Mouse (Mus musculus): ENCODE measurements at regions not wholly inside any gene's neighbourhood (a gene's known extent, or its start where the extent isn't known, plus 50 kb on each side); places are given as distances from the start of the nearest gene placed in this dataset.
A peak's percentile ranks its signal among the peaks of the same experiment; 100 is the strongest.

GRCm38 (mm10) chr8:12513042-12513441 is 59.8 kb upstream of the Spaca7 start:
- H3K9ac ChIP-seq (replicated peaks; ENCODE audit: low read depth): no peak overlapping the region
- 75% methylated on average over 9 of the region's 9 CpGs for WGBS
- no peaks in the 10 kb centered on the region for H3K36me3 ChIP-seq (ENCODE audit: insufficient read depth, low read length)
- no peak overlapping the region for H3K4me3 ChIP-seq (ENCODE audit: low read depth, low read length)
- H3K4me1 ChIP-seq (ENCODE audit: insufficient read depth, low read depth, low read length): no peaks in the 10 kb centered on the region
- DNase-seq (ENCODE audit: low spot score): no peak
- no peak overlapping the region for H3K4me2 ChIP-seq (replicated peaks; ENCODE audit: low read depth, low read length)
- no peaks in the 10 kb centered on the region for H3K9me3 ChIP-seq (ENCODE audit: low read length)
- ATAC-seq: no peak
- no peak overlapping the region for H3K27ac ChIP-seq (ENCODE audit: low read length)
- TF ChIP-seq CTCF (IDR thresholded peaks at IDR 0.05): no peak
- TF ChIP-seq EP300 (IDR thresholded peaks at IDR 0.05): no peak
- H3K27me3 ChIP-seq (replicated peaks; ENCODE audit: insufficient read depth, low read length): no peaks in the 10 kb centered on the region

GRCm38 (mm10) chr8:12514138-12514537 is 58.7 kb upstream of the Spaca7 start:
- ATAC-seq (peak; percentile 62), DNase-seq (ENCODE audit: low spot score) (peak; percentile 68)
- H3K9ac ChIP-seq (replicated peaks; ENCODE audit: low read depth): no peak overlapping the region
- no peaks in the 10 kb centered on the region for H3K36me3 ChIP-seq (ENCODE audit: insufficient read depth, low read length)
- WGBS: 51% methylated on average over 7 of the region's 7 CpGs
- no peaks in the 10 kb centered on the region for H3K4me1 ChIP-seq (ENCODE audit: insufficient read depth, low read depth, low read length)
- no peak overlapping the region for H3K4me3 ChIP-seq (ENCODE audit: low read depth, low read length)
- no peak overlapping the region for H3K27ac ChIP-seq (ENCODE audit: low read length)
- H3K9me3 ChIP-seq (ENCODE audit: low read length): no peaks in the 10 kb centered on the region
- H3K27me3 ChIP-seq (replicated peaks; ENCODE audit: insufficient read depth, low read length): no peaks in the 10 kb centered on the region
- TF ChIP-seq EP300 (IDR thresholded peaks at IDR 0.05) (no peak), CTCF (IDR thresholded peaks at IDR 0.05) (no peak)
- no peak overlapping the region for H3K4me2 ChIP-seq (replicated peaks; ENCODE audit: low read depth, low read length)

GRCm38 (mm10) chr8:12521636-12522035 is 51.2 kb upstream of the Spaca7 start:
- 56% methylated on average over 9 of the region's 9 CpGs for WGBS
- Histone ChIP-seq H3K27me3 (replicated peaks; ENCODE audit: insufficient read depth, low read length) (no peaks in the 10 kb centered on the region), H3K4me2 (replicated peaks; ENCODE audit: low read depth, low read length) (no peak overlapping the region), H3K9ac (replicated peaks; ENCODE audit: low read depth) (no peak overlapping the region), H3K9me3 (ENCODE audit: low read length) (no peaks in the 10 kb centered on the region), H3K27ac (ENCODE audit: low read length) (no peak overlapping the region), H3K36me3 (ENCODE audit: insufficient read depth, low read length) (no peaks in the 10 kb centered on the region), H3K4me1 (ENCODE audit: insufficient read depth, low read depth, low read length) (no peaks in the 10 kb centered on the region), H3K4me3 (ENCODE audit: low read depth, low read length) (no peak overlapping the region)
- TF ChIP-seq EP300 (IDR thresholded peaks at IDR 0.05): no peak
- TF ChIP-seq CTCF (IDR thresholded peaks at IDR 0.05): no peak
- DNase-seq (ENCODE audit: low spot score) (no peak), ATAC-seq (no peak)
